Mouse (Mus musculus): ENCODE measurements around the gene Prpf19.

DNA sequence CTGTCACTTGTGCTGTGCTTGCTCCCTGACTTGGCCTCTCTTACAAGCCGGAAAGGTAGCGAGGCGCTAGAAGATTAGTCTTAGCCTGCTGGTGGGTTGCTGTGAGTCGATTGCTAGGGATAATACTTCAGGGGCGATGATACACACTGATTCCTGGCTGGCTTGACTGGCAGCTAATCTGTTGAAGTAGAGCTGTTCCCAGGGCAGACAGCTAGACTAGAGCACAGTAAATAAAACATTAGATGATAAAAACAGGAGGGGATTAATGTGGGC, 10.6 kb downstream of the Prpf19 start:
- TF ChIP-seq CTCF (IDR thresholded peaks at IDR 0.05; ENCODE audit: control insufficient read depth, insufficient read depth, insufficient replicate concordance, low read depth, low read length), result no peak
- TF ChIP-seq POLR2A (IDR thresholded peaks at IDR 0.05; ENCODE audit: control insufficient read depth, low read depth, low read length), result no peak
